Mouse (Mus musculus) hindbrain, embryonic 15.5 days (tissue): ENCODE measurements around the gene Cfap45. TPM values are rescaled to one million over a fixed set of nuclear protein-coding genes. Genes with fewer than 3 reads are reported as not detected.

Experiments
- ATAC-seq: fragments of 200-750 bp; cut with Nextera tagmentation; 2 replicates; pipeline ENCODE4 v1.8.0; 2017; ENCODE audit warnings: low read depth, moderate number of reproducible peaks, moderate TSS enrichment; ENCODE audit not compliant: low FRiP score
- H3K27ac ChIP-seq: fragments of 300-500 bp; sonication (generic); replicated peaks from 2 replicates; pipeline ENCODE4 v1.5.1; 2015; ENCODE audit warnings: mild to moderate bottlenecking, inconsistent platforms
- H3K27me3 ChIP-seq: fragments of 300-500 bp; sonication (generic); 2 replicates; pipeline ENCODE4 v1.6.1; 2015; ENCODE audit warnings: control low read depth, inconsistent platforms
- H3K36me3 ChIP-seq: fragments of 300-500 bp; sonication (generic); 2 replicates; pipeline ENCODE4 v1.6.1; 2015; ENCODE audit warnings: control low read depth, inconsistent platforms
- H3K4me1 ChIP-seq: fragments of 300-500 bp; sonication (generic); replicated peaks from 2 replicates; pipeline ENCODE4 v1.6.1; 2015; ENCODE audit warnings: control low read depth, inconsistent platforms
- H3K4me2 ChIP-seq: fragments of 300-500 bp; sonication (generic); 2 replicates; pipeline ENCODE4 v1.6.1; 2015; ENCODE audit warnings: moderate library complexity, mild to moderate bottlenecking, inconsistent platforms
- H3K4me3 ChIP-seq: fragments of 300-500 bp; sonication (generic); 2 replicates; pipeline ENCODE4 v1.5.1; 2015; ENCODE audit warnings: mild to moderate bottlenecking, inconsistent platforms
- H3K9ac ChIP-seq: fragments of 300-500 bp; sonication (generic); 2 replicates; pipeline ENCODE4 v1.6.1; 2015; ENCODE audit warnings: inconsistent platforms
- H3K9me3 ChIP-seq: fragments of 300-500 bp; sonication (generic); 2 replicates; pipeline ENCODE4 v1.6.1; 2016; ENCODE audit warnings: control low read depth, inconsistent platforms
- WGBS: fragments of 180-500 bp; shearing (Covaris S2); methylation state at CpG from one replicate; pipeline ENCODE4 v1.1.7; 2015; 5-methylcytosine and 5-hydroxymethylcytosine counted together
- polyA plus RNA-seq: library from polyadenylated mRNA; unstranded; fragments of >200 nt; fragmentation: Nextera tagmentation; extraction: Ambion mirVana; gene quantifications from 2 replicates; pipeline ENCODE4 v1.2.1, GENCODE M21; 2015

Cfap45 gene
- polyA plus RNA-seq, 1 experiment from 2014 or later = 4.6 TPM

DNA sequence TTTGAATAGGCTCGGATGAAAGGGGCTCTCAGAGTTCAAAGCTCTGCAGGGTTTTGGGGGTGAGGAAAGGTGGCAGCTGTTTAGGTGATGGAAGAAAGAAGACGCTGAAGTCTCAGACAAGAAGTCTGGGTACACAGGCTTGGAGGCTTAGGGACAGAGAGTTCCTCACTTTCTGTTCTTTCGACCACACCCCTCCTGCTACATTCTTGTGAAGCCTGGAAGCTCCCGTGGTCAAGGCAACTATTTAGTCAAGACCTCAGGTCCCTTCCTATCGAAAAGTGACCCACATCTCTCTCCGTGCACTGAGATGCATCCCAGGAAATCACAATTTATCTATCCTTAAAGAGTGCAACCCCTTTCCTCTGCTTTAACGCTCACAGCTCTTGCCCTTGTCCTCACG, 29.1 kb downstream of the Cfap45 start:
- ATAC-seq = no peak
- H3K27ac ChIP-seq = no peak overlapping the region
- H3K4me2 ChIP-seq = peak overlapping the region; percentile 56
- peak overlapping the region; percentile 33 for H3K9ac ChIP-seq
- no peaks in the 10 kb centered on the region for H3K9me3 ChIP-seq
- WGBS = 5% methylated on average over 8 of the region's 8 CpGs
- no peaks in the 10 kb centered on the region for H3K27me3 ChIP-seq
- peaks cover 20% of the 10 kb centered on the region for H3K4me1 ChIP-seq
- H3K36me3 ChIP-seq = no peaks in the 10 kb centered on the region
- peak overlapping the region; percentile 36 for H3K4me3 ChIP-seq

DNA sequence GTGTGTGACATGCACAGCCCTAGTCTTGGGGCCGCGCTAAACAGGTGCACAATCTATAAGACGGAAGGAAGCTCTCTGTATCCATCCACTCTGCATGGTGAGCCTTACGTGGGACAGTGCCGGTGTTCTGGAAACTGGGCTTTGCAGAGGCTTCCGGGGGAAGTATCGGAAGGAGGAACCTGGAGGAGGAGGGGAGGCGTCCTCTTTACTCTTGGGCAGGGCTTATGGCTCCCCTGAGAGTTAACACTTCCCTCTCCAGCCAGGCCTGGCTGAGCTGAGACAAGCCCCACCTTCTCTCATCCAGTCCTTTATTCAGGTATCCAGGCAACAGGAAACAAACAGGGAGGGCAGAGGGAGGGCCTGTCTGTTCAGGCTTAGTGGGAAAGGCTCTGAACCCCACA, 29.9 kb downstream of the Cfap45 start:
- Histone ChIP-seq H3K9me3 (no peaks in the 10 kb centered on the region), H3K9ac (peak overlapping the region; percentile 33), H3K4me1 (peaks cover 20% of the 10 kb centered on the region), H3K4me2 (peak overlapping the region; percentile 56), H3K27ac (peak overlapping the region; percentile 26), H3K4me3 (peak overlapping the region; percentile 36), H3K36me3 (no peaks in the 10 kb centered on the region), H3K27me3 (no peaks in the 10 kb centered on the region)
- peak; percentile 89 for ATAC-seq
- 1% methylated on average over 8 of the region's 8 CpGs for WGBS

GRCm38 (mm10) chr1:172551009-172551408, 30.4 kb downstream of the Cfap45 start:
- H3K36me3 ChIP-seq = no peaks in the 10 kb centered on the region
- H3K27me3 ChIP-seq = no peaks in the 10 kb centered on the region
- H3K4me1 ChIP-seq = peaks cover 20% of the 10 kb centered on the region
- H3K4me3 ChIP-seq = peak overlapping the region; percentile 36
- H3K9me3 ChIP-seq = no peaks in the 10 kb centered on the region
- H3K27ac ChIP-seq = no peak overlapping the region
- ATAC-seq = no peak
- H3K4me2 ChIP-seq = peak overlapping the region; percentile 56
- WGBS = 41% methylated on average over 7 of the region's 7 CpGs
- H3K9ac ChIP-seq = no peak overlapping the region

- H3K9me3 ChIP-seq = no peaks in the 10 kb centered on the region
- no peak overlapping the region for H3K4me2 ChIP-seq
- no peaks in the 10 kb centered on the region for H3K36me3 ChIP-seq
- H3K27ac ChIP-seq = no peak overlapping the region
- ATAC-seq = no peak
- no peaks in the 10 kb centered on the region for H3K27me3 ChIP-seq
- no peak overlapping the region for H3K9ac ChIP-seq
- 49% methylated on average over 1 of the region's 1 CpGs for WGBS
- H3K4me3 ChIP-seq = no peak overlapping the region
- H3K4me1 ChIP-seq = peaks cover 20% of the 10 kb centered on the region
Observed at GRCm38 (mm10) chr1:172552623-172553022, 32.0 kb downstream of the Cfap45 start.

DNA sequence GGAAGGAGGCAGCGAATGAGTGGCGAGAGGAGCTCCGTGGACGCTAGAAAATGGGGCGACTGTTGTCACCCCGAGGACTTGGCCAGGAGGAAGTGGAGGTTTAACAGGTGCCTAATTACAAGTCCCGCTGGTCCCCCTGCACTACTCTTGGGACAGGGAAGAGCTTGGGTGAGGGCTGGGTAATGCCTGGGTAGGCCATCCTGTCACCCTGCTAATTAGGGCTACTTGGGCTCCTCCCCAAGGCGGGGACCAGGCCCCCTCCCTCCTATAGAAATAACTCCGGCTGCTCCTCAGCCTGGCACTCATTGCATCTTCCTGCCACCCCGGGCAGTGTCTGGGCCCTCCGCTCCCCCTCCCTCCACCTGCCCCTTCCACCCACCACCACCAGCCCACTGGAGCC, 35.0 kb downstream of the Cfap45 start, which contains the start of gene Vsig8:
Gene Vsig8 (plus strand): TSS at position 301 of the 400 bp plus-strand sequence.
- H3K4me2 ChIP-seq = no peak within 1 kb of the TSS
- no peak within 1 kb of the TSS for H3K27ac ChIP-seq
- no peak within 1 kb of the TSS for H3K4me3 ChIP-seq
- H3K27me3 ChIP-seq = no peaks in the 10 kb centered on the region
- no peaks in the 10 kb centered on the region for H3K9me3 ChIP-seq
- no peaks in the 10 kb centered on the region for H3K36me3 ChIP-seq
- H3K9ac ChIP-seq = no peak within 1 kb of the TSS
- peaks cover 5% of the 10 kb centered on the region for H3K4me1 ChIP-seq
- ATAC-seq = no peak
- WGBS = 86% methylated on average over 11 of the region's 11 CpGs

DNA sequence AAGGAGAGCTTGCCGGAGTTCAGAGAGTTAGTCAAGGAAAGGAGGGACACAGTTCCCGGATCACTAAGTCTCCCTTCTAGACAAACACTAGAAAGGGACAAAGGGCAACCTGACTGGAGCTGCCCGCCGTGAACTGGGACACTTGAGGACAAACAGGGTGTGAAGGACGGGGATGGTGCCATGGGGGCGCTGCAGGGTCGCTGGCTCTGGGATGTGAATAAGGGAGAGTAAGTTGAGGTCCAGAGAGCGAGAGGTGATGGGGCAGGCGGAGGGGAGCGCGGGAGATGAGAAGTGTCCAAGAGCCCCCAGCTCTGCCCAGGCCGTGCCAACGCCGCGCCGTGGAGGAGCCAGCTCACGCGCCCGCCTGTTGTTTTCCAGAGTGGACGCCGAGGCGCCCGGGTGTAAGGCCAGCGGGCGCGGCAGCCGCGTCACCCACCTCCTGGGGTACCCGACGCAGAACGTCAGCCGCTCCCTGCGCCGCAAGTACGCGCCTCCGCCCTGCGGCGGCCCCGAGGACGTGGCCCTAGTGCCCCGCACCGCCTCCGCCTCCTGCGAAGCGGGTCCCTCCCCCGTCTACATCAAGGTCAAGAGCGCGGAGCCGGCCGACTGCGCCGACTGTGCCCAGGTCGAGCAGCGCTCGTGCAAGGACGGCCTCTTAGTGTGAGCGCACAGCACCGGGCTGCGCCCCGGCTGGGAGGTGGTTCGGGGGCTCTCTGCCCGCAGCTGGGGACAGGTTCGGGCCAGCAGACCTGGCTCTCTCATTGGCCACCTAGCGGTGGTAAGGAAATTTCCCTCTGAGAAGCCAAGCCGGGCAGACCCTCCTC, 42.3 kb downstream of the Cfap45 start:
- Histone ChIP-seq H3K4me2 (peak overlapping the region; percentile 87), H3K4me3 (peak overlapping the region; percentile 62), H3K9me3 (no peaks in the 10 kb centered on the region), H3K27ac (peak overlapping the region; percentile 74), H3K36me3 (no peaks in the 10 kb centered on the region), H3K27me3 (peaks cover 10% of the 10 kb centered on the region; the same call in 1 of the 2 replicates), H3K9ac (peak overlapping the region; percentile 58), H3K4me1 (peaks cover 16% of the 10 kb centered on the region)
- ATAC-seq = peak; percentile 88
- under 1% methylated on average over 59 of the region's 66 CpGs for WGBS

DNA sequence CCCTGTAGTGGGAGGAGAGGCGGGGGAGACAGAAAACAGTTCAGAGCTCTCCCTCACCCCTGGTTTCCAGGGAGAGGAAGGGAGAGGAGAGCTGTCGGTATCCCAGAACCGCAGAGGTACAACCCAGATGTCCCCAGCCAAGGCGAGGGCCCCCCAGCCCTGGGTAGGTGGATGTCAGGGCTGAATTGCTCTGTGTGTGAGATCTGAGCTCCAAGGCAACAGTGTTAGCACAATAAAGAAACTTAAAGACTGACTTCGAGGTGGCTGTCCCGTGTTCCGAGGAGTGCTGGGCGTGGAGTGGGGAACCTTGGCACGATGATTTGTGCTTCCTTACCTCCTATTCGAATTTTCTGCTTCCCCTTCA, 42.8 kb downstream of the Cfap45 start:
- WGBS = 1% methylated on average over 9 of the region's 10 CpGs
- Histone ChIP-seq H3K27ac (0 out of 2 replicates have a peak overlapping the region, but pooled peaks have one; percentile 44), H3K9ac (peak overlapping the region; percentile 58), H3K9me3 (no peaks in the 10 kb centered on the region), H3K36me3 (no peaks in the 10 kb centered on the region), H3K27me3 (peaks cover 10% of the 10 kb centered on the region; the same call in 1 of the 2 replicates), H3K4me1 (peaks cover 16% of the 10 kb centered on the region), H3K4me3 (peak overlapping the region; percentile 62), H3K4me2 (peak overlapping the region; percentile 87)
- ATAC-seq = no peak

GRCm38 (mm10) chr1:172566131-172566530, 45.5 kb downstream of the Cfap45 start:
- no peaks in the 10 kb centered on the region for H3K36me3 ChIP-seq
- H3K27ac ChIP-seq = no peak overlapping the region
- WGBS = 81% methylated on average over 3 of the region's 3 CpGs
- peaks cover 9% of the 10 kb centered on the region; the same call in 1 of the 2 replicates for H3K27me3 ChIP-seq
- no peak overlapping the region for H3K4me2 ChIP-seq
- H3K4me1 ChIP-seq = peaks cover 16% of the 10 kb centered on the region
- no peak overlapping the region for H3K9ac ChIP-seq
- no peak overlapping the region for H3K4me3 ChIP-seq
- no peak for ATAC-seq
- H3K9me3 ChIP-seq = no peaks in the 10 kb centered on the region

GRCm38 (mm10) chr1:172567758-172568157, 47.2 kb downstream of the Cfap45 start:
- no peak overlapping the region for H3K4me3 ChIP-seq
- H3K27me3 ChIP-seq = no peaks in the 10 kb centered on the region
- peaks cover 5% of the 10 kb centered on the region; the same call in 1 of the 2 replicates for H3K4me1 ChIP-seq
- H3K9ac ChIP-seq = no peak overlapping the region
- 54% methylated on average over 4 of the region's 4 CpGs for WGBS
- H3K4me2 ChIP-seq = no peak overlapping the region
- no peak overlapping the region for H3K27ac ChIP-seq
- H3K36me3 ChIP-seq = no peaks in the 10 kb centered on the region
- no peak for ATAC-seq
- H3K9me3 ChIP-seq = no peaks in the 10 kb centered on the region

GRCm38 (mm10) chr1:172580116-172580515, 59.5 kb downstream of the Cfap45 start:
- Histone ChIP-seq H3K9me3 (no peaks in the 10 kb centered on the region), H3K4me3 (no peak overlapping the region), H3K4me1 (peaks cover under 1% of the 10 kb centered on the region; the same call in 1 of the 2 replicates), H3K27ac (no peak overlapping the region), H3K4me2 (no peak overlapping the region), H3K36me3 (no peaks in the 10 kb centered on the region), H3K9ac (no peak overlapping the region), H3K27me3 (no peaks in the 10 kb centered on the region; the same call in 1 of the 2 replicates)
- WGBS = 78% methylated on average over 6 of the region's 6 CpGs
- ATAC-seq = no peak

- Histone ChIP-seq H3K27me3 (no peaks in the 10 kb centered on the region; the same call in 1 of the 2 replicates), H3K36me3 (no peaks in the 10 kb centered on the region), H3K27ac (no peak overlapping the region), H3K4me2 (no peak overlapping the region), H3K9me3 (no peaks in the 10 kb centered on the region), H3K9ac (no peak overlapping the region), H3K4me1 (peaks cover 14% of the 10 kb centered on the region), H3K4me3 (no peak overlapping the region)
- 89% methylated on average over 8 of the region's 8 CpGs for WGBS
- ATAC-seq = no peak
Observed at GRCm38 (mm10) chr1:172582436-172582835, 61.8 kb downstream of the Cfap45 start.

DNA sequence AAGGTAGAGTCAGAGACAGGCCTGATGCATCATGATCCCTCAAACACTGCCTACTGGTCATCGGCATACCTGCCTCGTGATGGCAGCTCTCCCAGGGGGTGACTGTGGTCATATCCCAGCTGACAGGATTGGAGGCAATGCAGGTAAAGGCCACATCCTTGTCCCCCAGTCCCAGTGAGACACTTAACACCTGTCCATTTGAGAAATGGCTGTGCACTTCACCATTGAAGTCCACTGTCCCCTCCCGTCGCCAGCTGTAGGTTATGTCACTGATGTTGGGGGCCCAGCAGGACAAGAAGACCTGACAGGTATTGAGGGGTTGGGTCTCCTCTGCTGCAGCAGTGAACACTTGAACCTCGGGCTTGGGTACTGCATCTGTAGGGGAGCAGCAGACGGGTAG, 63.7 kb downstream of the Cfap45 start:
- no peak overlapping the region for H3K4me2 ChIP-seq
- peaks cover 14% of the 10 kb centered on the region for H3K4me1 ChIP-seq
- ATAC-seq = no peak
- H3K9me3 ChIP-seq = no peaks in the 10 kb centered on the region
- H3K27ac ChIP-seq = no peak overlapping the region
- H3K9ac ChIP-seq = no peak overlapping the region
- WGBS = 89% methylated on average over 6 of the region's 6 CpGs
- no peak overlapping the region for H3K4me3 ChIP-seq
- no peaks in the 10 kb centered on the region for H3K36me3 ChIP-seq
- H3K27me3 ChIP-seq = no peaks in the 10 kb centered on the region; the same call in 1 of the 2 replicates
